ENCODE assay signal across 17 mouse cellular contexts in genomic region chr13:10455323-10455722, GRCm38 (mm10).
DNase-seq lines count a peak whose midpoint lies in the region; ATAC-seq and TF ChIP-seq lines count a peak whose summit lies in the region.
"Had no signal": no experiment of that assay in that cellular context is flagged by ENCODE, and none has a peak within 500 bp of the region (broad histone marks: within the 10 kb centered on the region; RNA-seq: fewer than 3 reads in every experiment).

No protein-coding gene starts in this region.

- CTCF ChIA-PET in Patski (lab: Charles Lee), result no interaction called here

- H3K27me3 ChIP-seq in testis, adult 2 months (ENCODE audit: control insufficient read depth, insufficient read depth, low read length), result no peaks in the 10 kb centered on the region
- H3K27me3 ChIP-seq in Patski, result no peaks in the 10 kb centered on the region
- H3K27me3 ChIP-seq: embryonic facial prominence, embryonic 12.5 days; heart, embryonic 13.5 days; hindbrain, embryonic 12.5 days; limb, embryonic 12.5 days; midbrain, embryonic 13.5 days; neural tube, embryonic 12.5 days had no signal

- H3K36me3 ChIP-seq in testis, adult 2 months (ENCODE audit: control insufficient read depth, insufficient read depth, low read length), result no peaks in the 10 kb centered on the region
- H3K36me3 ChIP-seq: embryonic facial prominence, embryonic 12.5 days; forebrain, embryonic 10.5 days; heart, embryonic 13.5 days; hindbrain, embryonic 12.5 days; limb, embryonic 12.5 days; midbrain, embryonic 13.5 days; neural tube, embryonic 12.5 days had no signal

- POLR2A ChIA-PET in Patski (lab: Charles Lee), result no interaction called here

- in situ Hi-C loops in Patski (cut with MboI; ENCODE audit: low pct_unique_long_range_greater_than_20kb), result no loop called here

- TF ChIP-seq CTCF in testis, adult 2 months (IDR thresholded peaks at IDR 0.05; ENCODE audit: control insufficient read depth, insufficient read depth, insufficient replicate concordance, low read depth, low read length), result peak; percentile 57; the same call in 1 of the 2 replicates
- TF ChIP-seq CTCF in Patski (IDR thresholded peaks at IDR 0.05), result peak; percentile 38

- DNase-seq in kidney, postnatal 14 days, result peak; percentile 6
- no peak for DNase-seq in kidney, adult 8-10 months
- DNase-seq in testis, postnatal 10 days (ENCODE audit: low spot score), result no peak
- no peak for DNase-seq in Patski (ENCODE audit: low read depth, low spot score)
- peak; percentile 36 for DNase-seq in thymus, postnatal 4 days
- no peak for DNase-seq in ovary, postnatal 10 days (ENCODE audit: low spot score)
- DNase-seq: adrenal gland, adult 2 months; cerebellum, postnatal 25 days; kidney, adult 18-20 months had no signal

- no peak overlapping the region for H3K27ac ChIP-seq in testis, adult 2 months (ENCODE audit: control insufficient read depth, insufficient read depth, low read depth, low read length)
- H3K27ac ChIP-seq: embryonic facial prominence, embryonic 12.5 days; forebrain, embryonic 10.5 days; heart, embryonic 13.5 days; hindbrain, embryonic 12.5 days; limb, embryonic 12.5 days; midbrain, embryonic 13.5 days; neural tube, embryonic 12.5 days had no signal

- no peak overlapping the region for H3K4me3 ChIP-seq in testis, adult 2 months (ENCODE audit: control insufficient read depth, low read depth, low read length)
- H3K4me3 ChIP-seq: embryonic facial prominence, embryonic 12.5 days; forebrain, embryonic 10.5 days; heart, embryonic 13.5 days; hindbrain, embryonic 12.5 days; limb, embryonic 12.5 days; midbrain, embryonic 13.5 days; neural tube, embryonic 12.5 days had no signal

- ATAC-seq in Patski, result no peak
- ATAC-seq: midbrain, embryonic 13.5 days had no signal

- H3K4me1 ChIP-seq in testis, adult 2 months (ENCODE audit: control insufficient read depth, insufficient read depth, low read length), result no peaks in the 10 kb centered on the region
- H3K4me1 ChIP-seq: embryonic facial prominence, embryonic 12.5 days; forebrain, embryonic 10.5 days; heart, embryonic 13.5 days; hindbrain, embryonic 12.5 days; limb, embryonic 12.5 days; midbrain, embryonic 13.5 days; neural tube, embryonic 12.5 days had no signal

- TF ChIP-seq POLR2A in testis, adult 2 months (IDR thresholded peaks at IDR 0.05; ENCODE audit: control insufficient read depth, low read depth, low read length), result no peak

Comparison
In these comparisons a context has a peak if more than half of its experiments do, and no peak if none do; other contexts are left out.
1. DNase-seq: peak in kidney, postnatal 14 days (single experiment) and thymus, postnatal 4 days (single experiment); none in kidney, adult 8-10 months (0 of 2), testis, postnatal 10 days (single experiment), Patski (single experiment) and ovary, postnatal 10 days (single experiment).